8 mouse cellular contexts compared by ENCODE assay signal in the genomic region with DNA sequence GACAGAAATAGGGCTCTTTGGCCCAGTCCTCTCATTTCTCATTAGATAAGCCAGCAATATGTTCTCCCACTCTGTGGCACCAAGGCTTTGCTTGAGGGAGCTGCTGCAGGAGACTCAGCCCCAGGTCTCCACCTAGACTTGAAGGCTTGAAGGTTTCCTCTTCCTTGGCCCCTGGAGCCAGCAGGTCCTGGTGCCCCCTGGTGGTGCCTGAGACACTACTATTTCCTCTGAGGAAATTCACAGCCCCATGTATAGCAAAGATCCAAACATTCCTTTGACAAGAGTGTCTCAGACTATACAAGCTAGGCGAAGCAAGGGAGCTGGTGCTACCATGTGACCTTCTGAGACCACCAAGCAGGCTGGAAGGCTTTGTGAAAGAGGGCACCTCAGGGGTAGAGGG. TPM values are rescaled to one million over a fixed set of nuclear protein-coding genes. Genes with fewer than 3 reads are reported as not detected.
A peak's percentile ranks its signal among the peaks of the same experiment; 100 is the strongest.
DNase-seq lines count a peak whose midpoint lies in the region; ATAC-seq and TF ChIP-seq lines count a peak whose summit lies in the region.
"Had no signal": no experiment of that assay in that cellular context is flagged by ENCODE, and none has a peak within 500 bp of the region (broad histone marks: within the 10 kb centered on the region; RNA-seq: fewer than 3 reads in every experiment).

No protein-coding gene starts in this region.

- TF ChIP-seq CTCF in liver, embryonic 14.5 days (IDR thresholded peaks at IDR 0.05; ENCODE audit: low read depth): peak; percentile 83

- intact Hi-C loops in heart, postnatal 14 days (cut with DNase I): loop anchor here (1.0 to 2.0 kb wide), 2 partner anchors 205 to 257 kb away; no protein-coding TSS in a partner anchor

- ATAC-seq in liver, embryonic 11.5 days (replicated peaks; ENCODE audit: low FRiP score): no peak
- no peak for ATAC-seq in liver, embryonic 14.5 days (ENCODE audit: insufficient read depth)

- H3K27me3 ChIP-seq in liver, embryonic 11.5 days (replicated peaks; ENCODE audit: control insufficient read depth, insufficient read depth, low read length): no peaks in the 10 kb centered on the region; the same call in 1 of the 2 replicates
- no peaks in the 10 kb centered on the region; the same call in 1 of the 2 replicates for H3K27me3 ChIP-seq in liver, embryonic 14.5 days (ENCODE audit: control insufficient read depth, insufficient read depth, low read length)

- no peak overlapping the region for H3K4me3 ChIP-seq in liver, embryonic 11.5 days (ENCODE audit: low read depth, low read length)
- no peak overlapping the region for H3K4me3 ChIP-seq in liver, embryonic 14.5 days (ENCODE audit: insufficient read depth in 1 of 2, low read depth in 2 of 2, low read length in 2 of 2)
- H3K4me3 ChIP-seq: megakaryocyte, embryonic 14.5 days had no signal

- 15% methylated on average over 1 of the region's 1 CpGs for WGBS in liver, embryonic 11.5 days
- WGBS in liver, embryonic 14.5 days (ENCODE audit: insufficient replicate concordance): 13% methylated on average over 1 of the region's 1 CpGs

- no peak overlapping the region for H3K9ac ChIP-seq in liver, embryonic 11.5 days (ENCODE audit: low read depth, low read length)
- H3K9ac ChIP-seq in liver, embryonic 14.5 days (replicated peaks): no peak overlapping the region

- no peaks in the 10 kb centered on the region for H3K9me3 ChIP-seq in liver, embryonic 11.5 days (ENCODE audit: control insufficient read depth, low read length)
- H3K9me3 ChIP-seq in liver, embryonic 14.5 days (ENCODE audit: control insufficient read depth, low read length): no peaks in the 10 kb centered on the region
- H3K9me3 ChIP-seq: megakaryocyte, embryonic 14.5 days had no signal

- H3K4me1 ChIP-seq in liver, embryonic 11.5 days (replicated peaks; ENCODE audit: control insufficient read depth, insufficient read depth, low read length): peaks cover 9% of the 10 kb centered on the region
- H3K4me1 ChIP-seq in liver, embryonic 14.5 days (replicated peaks; ENCODE audit: control insufficient read depth in 2 of 2, insufficient read depth in 2 of 2, low read length in 1 of 2): peaks cover 14 to 21% of the 10 kb centered on the region in 2 experiments

- no peak overlapping the region for H3K4me2 ChIP-seq in liver, embryonic 11.5 days
- no peak overlapping the region for H3K4me2 ChIP-seq in liver, embryonic 14.5 days (ENCODE audit: low read depth)

- no peak for TF ChIP-seq EP300 in liver, embryonic 14.5 days (IDR thresholded peaks at IDR 0.05; ENCODE audit: low read depth)

- peak; percentile 71 for DNase-seq in liver
- DNase-seq in liver, embryonic 11.5 days (ENCODE audit: low spot score): no peak
- peak; percentile 41 for DNase-seq in Muller cell, postnatal 12 days (ENCODE audit: inconsistent ontology term)
- peak; percentile 67 for DNase-seq in c-Kit-positive CD71-negative TER-119-negative erythroid progenitor cells, embryonic 14.5 days (ENCODE audit: low read depth)
- DNase-seq in heart, postnatal 14 days: peak; percentile 52 to 70
- peak in 2 of 3 experiments; percentile 19 to 40 for DNase-seq in liver, embryonic 14.5 days (ENCODE audit: low read depth in 3 of 3, low spot score in 3 of 3)
- peak; percentile 24 for DNase-seq in retina, postnatal 7 days (ENCODE audit: low read depth, low spot score)

- H3K36me3 ChIP-seq in liver, embryonic 11.5 days (ENCODE audit: control insufficient read depth, insufficient read depth, low read length): no peaks in the 10 kb centered on the region
- no peaks in the 10 kb centered on the region for H3K36me3 ChIP-seq in liver, embryonic 14.5 days (replicated peaks; ENCODE audit: control insufficient read depth, insufficient read depth, low read depth)

- no peak overlapping the region for H3K27ac ChIP-seq in liver, embryonic 11.5 days (ENCODE audit: low read depth, low read length)
- no peak overlapping the region for H3K27ac ChIP-seq in liver, embryonic 14.5 days

RNA-seq across cellular contexts. Expression of gene Eri3, which starts 22.2 kb away (rescaled TPM):
- polyA plus RNA-seq in liver, embryonic 11.5 days (2014; fragmentation: Nextera tagmentation; extraction: Ambion mirVana): 88.1 and 89.9 TPM in 2 replicates
- total RNA-seq in heart, postnatal 14 days (2021): 10 to 100 TPM; 75.4 to 82.6 TPM
- 20.1 and 21.2 TPM in 2 replicates for polyA plus RNA-seq in liver, embryonic 14.5 days (2012; rRNA removed)
- 29.4 and 29.8 TPM in 2 replicates for polyA plus RNA-seq in liver, embryonic 14.5 days (2014; fragmentation: Nextera tagmentation; extraction: Ambion mirVana)

RNA-seq across cellular contexts. Expression of gene Rnf220, which starts 31.1 kb away (rescaled TPM):
- 63.6 and 70.9 TPM in 2 replicates for polyA plus RNA-seq in liver, embryonic 11.5 days (2014; fragmentation: Nextera tagmentation; extraction: Ambion mirVana)
- total RNA-seq in heart, postnatal 14 days (2021): 10 to 100 TPM; 31.6 to 35.3 TPM
- 29.0 and 29.1 TPM in 2 replicates for polyA plus RNA-seq in liver, embryonic 14.5 days (2012; rRNA removed)
- 17.9 and 23.2 TPM in 2 replicates for polyA plus RNA-seq in liver, embryonic 14.5 days (2014; fragmentation: Nextera tagmentation; extraction: Ambion mirVana)
